Mouse (Mus musculus) spleen, adult 2 months (tissue): ENCODE data around the gene Pop7.

Experiments
- CTCF ChIP-seq: fragments of 200-500 bp; IDR thresholded peaks from 2 replicates; pipeline ENCODE4 v1.5.1; 2011; ENCODE audit warnings: mild to moderate bottlenecking, inconsistent platforms; ENCODE audit not compliant: insufficient read depth, insufficient read length, insufficient replicate concordance; ENCODE audit errors: extremely low read depth
- POLR2A ChIP-seq: fragments of 200-500 bp; IDR thresholded peaks from 2 replicates; pipeline ENCODE4 v1.6.1; 2011; ENCODE audit warnings: low read depth, low read length, inconsistent platforms

- peak; percentile 47; the same call in 1 of the 2 replicates for TF ChIP-seq CTCF
- TF ChIP-seq POLR2A: no peak
Measured at GRCm38 (mm10) chr5:137512847-137513794, 10.8 kb upstream of the Pop7 start.
